Mouse (Mus musculus) bone marrow macrophage, adult 2 months (primary cell): ENCODE data around the gene Fabp6.

ENCODE experiments used
- CTCF ChIP-seq: IDR thresholded peaks from 2 replicates; pipeline ENCODE4 v1.5.1; 2012; ENCODE audit warnings: low read depth, mild to moderate bottlenecking, low read length, moderate library complexity
- POLR2A ChIP-seq: IDR thresholded peaks from 2 replicates; pipeline ENCODE4 v1.6.1; 2012; ENCODE audit warnings: mild to moderate bottlenecking, low read depth, low read length, borderline replicate concordance

DNA sequence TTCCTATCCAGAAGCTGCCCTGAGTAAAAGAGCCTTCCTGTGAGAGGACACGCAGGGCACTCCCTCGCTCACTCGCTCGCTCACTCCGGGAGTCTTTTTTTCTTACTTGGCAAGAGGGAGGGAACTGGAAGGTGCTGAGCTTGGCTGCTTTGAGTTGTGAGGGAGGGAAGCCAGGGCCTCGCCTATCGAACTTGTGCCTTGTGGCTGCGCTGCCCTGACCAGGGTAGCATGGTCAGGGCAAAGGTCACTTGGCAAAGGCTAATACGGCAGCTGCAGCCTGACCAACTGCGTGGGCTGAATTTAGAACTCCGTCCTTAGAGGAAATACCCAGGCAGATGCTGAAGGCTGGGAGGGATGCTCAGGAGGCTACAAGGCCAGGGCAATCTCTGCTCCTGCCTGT lies 51.6 kb downstream of the Fabp6 start:
- TF ChIP-seq POLR2A (no peak), CTCF (no peak)
